Mouse (Mus musculus) MEL (cell line): ENCODE results near the gene D6Ertd527e. TPM values are rescaled to one million over a fixed set of nuclear protein-coding genes. Genes with fewer than 3 reads are reported as not detected.

Experiments
- DNase-seq: peaks from one replicate; pipeline ENCODE4 v3.0.0; 2011; ENCODE audit warnings: low read depth, low spot score
- H3K27ac ChIP-seq: 2 replicates; pipeline ENCODE4 v1.5.1; 2012; ENCODE audit warnings: low read depth, mild to moderate bottlenecking, control low read depth, low read length, moderate library complexity; ENCODE audit not compliant: control insufficient read depth
- H3K27me3 ChIP-seq, 2 experiments: fragments of 150-350 bp in 1 of 2; sonication (generic) in 1 of 2; 2 replicates each; pipeline ENCODE4 v1.6.1; 2012; ENCODE audit warnings: low read length in 2 of 2, mild to moderate bottlenecking in 2 of 2, improper control_type of control experiment in 1 of 2, moderate library complexity in 1 of 2; ENCODE audit not compliant: insufficient read depth in 2 of 2, control insufficient read depth in 1 of 2
- H3K36me3 ChIP-seq, 2 experiments: 2 replicates each; pipeline ENCODE4 v1.6.1; 2012 to 2014; ENCODE audit warnings: low read length in 2 of 2, improper control_type of control experiment in 1 of 2, inconsistent platforms in 1 of 2, mild to moderate bottlenecking in 1 of 2; ENCODE audit not compliant: insufficient read depth in 2 of 2, control insufficient read depth in 1 of 2
- H3K4me1 ChIP-seq, 2 experiments: fragments of 150-350 bp in 1 of 2; sonication (generic) in 1 of 2; 2 replicates each; pipeline ENCODE4 v1.6.1; 2012; ENCODE audit warnings: low read length in 2 of 2, improper control_type of control experiment in 1 of 2, mild to moderate bottlenecking in 1 of 2; ENCODE audit not compliant: insufficient read depth in 2 of 2, control insufficient read depth in 1 of 2
- H3K4me3 ChIP-seq, 2 experiments: fragments of 150-350 bp in 1 of 2; sonication (generic) in 1 of 2; 2 replicates each; pipeline ENCODE4 v1.5.1; 2012; ENCODE audit warnings: low read depth in 2 of 2, low read length in 2 of 2, mild to moderate bottlenecking in 2 of 2, moderate library complexity in 2 of 2, control low read depth in 1 of 2, improper control_type of control experiment in 1 of 2; ENCODE audit not compliant: control insufficient read depth in 1 of 2, insufficient read depth in 1 of 2
- H3K79me2 ChIP-seq: 2 replicates; pipeline ENCODE4 v1.6.1; 2012; ENCODE audit warnings: mild to moderate bottlenecking, low read length, moderate library complexity; ENCODE audit not compliant: control insufficient read depth, poor library complexity, insufficient read depth
- H3K9ac ChIP-seq: 2 replicates; pipeline ENCODE4 v1.6.1; 2012; ENCODE audit warnings: low read depth, mild to moderate bottlenecking, control low read depth, low read length, moderate library complexity; ENCODE audit not compliant: control insufficient read depth, poor library complexity, severe bottlenecking
- H3K9me3 ChIP-seq: fragments of 150-350 bp; sonication (generic); replicated peaks from 2 replicates; pipeline ENCODE4 v1.6.1; 2012; ENCODE audit warnings: mild to moderate bottlenecking, low read length, improper control_type of control experiment, moderate library complexity; ENCODE audit not compliant: insufficient read depth
- BHLHE40 ChIP-seq: IDR thresholded peaks from 2 replicates; pipeline ENCODE4 v1.6.1; 2012; ENCODE audit warnings: low read depth, mild to moderate bottlenecking, inconsistent platforms, low read length, improper control_type of control experiment, borderline replicate concordance
- E2F4 ChIP-seq: IDR thresholded peaks from 2 replicates; pipeline ENCODE4 v1.6.1; 2011; ENCODE audit warnings: low read depth, low read length, improper control_type of control experiment, borderline replicate concordance
- ELF1 ChIP-seq: IDR thresholded peaks from 2 replicates; pipeline ENCODE4 v1.6.1; 2014; ENCODE audit warnings: low read depth, mild to moderate bottlenecking, inconsistent platforms, low read length, improper control_type of control experiment, moderate library complexity
- EP300 ChIP-seq, 2 experiments: IDR thresholded peaks; 2 replicates each; pipeline ENCODE4 v1.6.1; 2011; ENCODE audit warnings: improper control_type of control experiment in 2 of 2, low read length in 2 of 2, low read depth in 1 of 2, mild to moderate bottlenecking in 1 of 2
- ETS1 ChIP-seq: IDR thresholded peaks from 2 replicates; pipeline ENCODE4 v1.6.1; 2012; ENCODE audit warnings: low read depth, mild to moderate bottlenecking, inconsistent platforms, low read length, improper control_type of control experiment, moderate library complexity
- GABPA ChIP-seq: IDR thresholded peaks from 2 replicates; pipeline ENCODE4 v1.6.1; 2012; ENCODE audit warnings: low read depth, mild to moderate bottlenecking, inconsistent platforms, low read length, improper control_type of control experiment, moderate library complexity
- GATA1 ChIP-seq: IDR thresholded peaks from 2 replicates; pipeline ENCODE4 v1.6.1; 2011; ENCODE audit warnings: low read depth, low read length, improper control_type of control experiment
- HCFC1 ChIP-seq: IDR thresholded peaks from 2 replicates; pipeline ENCODE4 v1.6.1; 2012; ENCODE audit warnings: low read depth, mild to moderate bottlenecking, inconsistent platforms, low read length, improper control_type of control experiment, moderate library complexity
- KAT2A ChIP-seq: conservative IDR thresholded peaks from 2 replicates; pipeline ENCODE4 v1.6.1; 2012; ENCODE audit warnings: low read depth, low read length, improper control_type of control experiment, inconsistent platforms
- MAFK ChIP-seq: IDR thresholded peaks from 2 replicates; pipeline ENCODE4 v1.6.1; 2011; ENCODE audit warnings: low read depth, mild to moderate bottlenecking, low read length, improper control_type of control experiment, borderline replicate concordance
- MAX ChIP-seq: IDR thresholded peaks from 2 replicates; pipeline ENCODE4 v1.6.1; 2011; ENCODE audit warnings: low read length, improper control_type of control experiment
- MAZ ChIP-seq: IDR thresholded peaks from 2 replicates; pipeline ENCODE4 v1.6.1; 2012; ENCODE audit warnings: low read depth, mild to moderate bottlenecking, inconsistent platforms, low read length, improper control_type of control experiment
- MEF2A ChIP-seq: IDR thresholded peaks from 2 replicates; pipeline ENCODE4 v1.6.1; 2014; ENCODE audit warnings: low read depth, mild to moderate bottlenecking, inconsistent platforms, low read length, improper control_type of control experiment; ENCODE audit not compliant: poor library complexity, insufficient replicate concordance, severe bottlenecking; ENCODE audit errors: extremely low read depth
- POLR2A ChIP-seq, 2 experiments: IDR thresholded peaks; 2 replicates each; pipeline ENCODE4 v1.6.1; 2011 to 2012; ENCODE audit warnings: low read length in 2 of 2, mild to moderate bottlenecking in 2 of 2, control low read depth in 1 of 2, improper control_type of control experiment in 1 of 2, low read depth in 1 of 2, moderate library complexity in 1 of 2; ENCODE audit not compliant: control insufficient read depth in 1 of 2, insufficient read depth in 1 of 2, poor library complexity in 1 of 2
- POLR2AphosphoS2 ChIP-seq: IDR thresholded peaks from 2 replicates; pipeline ENCODE4 v1.6.1; 2011; ENCODE audit warnings: low read length, improper control_type of control experiment
- POLR2AphosphoS5 ChIP-seq: IDR thresholded peaks from 2 replicates; pipeline ENCODE4 v1.6.1; 2012; ENCODE audit warnings: low read depth, borderline replicate concordance, mild to moderate bottlenecking, inconsistent platforms, low read length, moderate library complexity, mixed read lengths
- SIN3A ChIP-seq: IDR thresholded peaks from 2 replicates; pipeline ENCODE4 v1.6.1; 2012; ENCODE audit warnings: low read length, improper control_type of control experiment, inconsistent platforms
- SMC3 ChIP-seq: IDR thresholded peaks from 2 replicates; pipeline ENCODE4 v1.6.1; 2011; ENCODE audit warnings: low read depth, low read length, improper control_type of control experiment
- TAL1 ChIP-seq: IDR thresholded peaks from 2 replicates; pipeline ENCODE4 v1.6.1; 2012; ENCODE audit warnings: mild to moderate bottlenecking, inconsistent platforms, low read length, moderate library complexity, mixed read lengths
- TBP ChIP-seq: IDR thresholded peaks from 2 replicates; pipeline ENCODE4 v1.8.0; 2011; ENCODE audit warnings: low read depth, low read length, improper control_type of control experiment
- USF2 ChIP-seq, 2 experiments: IDR thresholded peaks; 2 replicates each; pipeline ENCODE4 v1.6.1; 2011 to 2012; ENCODE audit warnings: improper control_type of control experiment in 2 of 2, low read length in 2 of 2, borderline replicate concordance in 1 of 2, inconsistent platforms in 1 of 2, low read depth in 1 of 2, mild to moderate bottlenecking in 1 of 2; ENCODE audit not compliant: insufficient read depth in 1 of 2
- ZC3H11A ChIP-seq: IDR thresholded peaks from 2 replicates; pipeline ENCODE4 v1.6.1; 2012; ENCODE audit warnings: low read depth, mild to moderate bottlenecking, inconsistent platforms, low read length, improper control_type of control experiment
- ZMIZ1 ChIP-seq: IDR thresholded peaks from 2 replicates; pipeline ENCODE4 v1.6.1; 2012; ENCODE audit warnings: low read depth, mild to moderate bottlenecking, inconsistent platforms, low read length, improper control_type of control experiment, moderate library complexity
- polyA plus RNA-seq, 2 experiments: library from polyadenylated mRNA; stranded (reverse) in 1 of 2; unstranded in 1 of 2; fragments of >175 nt in 1 of 2; fragments of >200 nt in 1 of 2; gene quantifications; 2 replicates each; pipeline versions ENCODE4 v1.2.1 to v1.2.4; 2012; ENCODE audit warnings: low replicate concordance in 2 of 2, low read depth in 1 of 2; ENCODE audit not compliant: insufficient read length in 2 of 2, insufficient read depth in 1 of 2, missing spikeins in 1 of 2
- total RNA-seq: library from RNA; depleted of rRNA; stranded (reverse); fragments of 300-350 nt; gene quantifications from 2 replicates; pipeline ENCODE4 v1.2.3, GENCODE M21; 2012

Gene D6Ertd527e
- total and polyA plus RNA-seq, 3 experiments = 0.06 TPM; not detected in 2

DNA sequence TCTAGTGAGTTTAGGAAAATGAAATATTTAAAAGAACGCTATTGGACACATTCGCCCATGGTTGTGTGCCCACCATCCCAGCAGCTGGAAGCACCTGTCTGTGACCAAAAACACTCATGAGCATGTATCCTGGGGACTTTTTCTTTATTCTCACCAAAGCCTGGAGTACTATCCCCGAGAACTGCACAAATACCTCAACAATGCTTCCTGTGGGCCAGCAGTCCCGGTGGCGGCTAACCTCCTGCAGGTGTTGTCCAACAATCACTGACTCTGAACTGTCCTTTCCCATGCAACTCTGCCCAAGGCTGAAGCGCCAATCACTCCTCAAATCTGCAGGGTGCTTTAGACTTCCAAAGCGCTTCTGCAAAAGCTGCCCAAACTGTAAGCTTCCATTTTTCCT lies 12.1 kb downstream of the D6Ertd527e start:
- H3K4me3 ChIP-seq = no peak overlapping the region
- H3K9ac ChIP-seq = no peak overlapping the region
- no peak overlapping the region for H3K27ac ChIP-seq
- TF ChIP-seq ZC3H11A (no peak), KAT2A (no peak), SMC3 (no peak), TAL1 (no peak), POLR2AphosphoS5 (no peak), MAX (no peak), HCFC1 (no peak), GATA1 (no peak), GABPA (no peak), ELF1 (no peak), ZMIZ1 (no peak), BHLHE40 (no peak), MEF2A (no peak)
- no peaks in the 10 kb centered on the region for H3K36me3 ChIP-seq
- H3K27me3 ChIP-seq = peaks cover 21 to 27% of the 10 kb centered on the region in 2 experiments
- H3K4me1 ChIP-seq = no peaks in the 10 kb centered on the region
- no peaks in the 10 kb centered on the region for H3K9me3 ChIP-seq
- no peaks in the 10 kb centered on the region for H3K79me2 ChIP-seq
- no peak for DNase-seq

DNA sequence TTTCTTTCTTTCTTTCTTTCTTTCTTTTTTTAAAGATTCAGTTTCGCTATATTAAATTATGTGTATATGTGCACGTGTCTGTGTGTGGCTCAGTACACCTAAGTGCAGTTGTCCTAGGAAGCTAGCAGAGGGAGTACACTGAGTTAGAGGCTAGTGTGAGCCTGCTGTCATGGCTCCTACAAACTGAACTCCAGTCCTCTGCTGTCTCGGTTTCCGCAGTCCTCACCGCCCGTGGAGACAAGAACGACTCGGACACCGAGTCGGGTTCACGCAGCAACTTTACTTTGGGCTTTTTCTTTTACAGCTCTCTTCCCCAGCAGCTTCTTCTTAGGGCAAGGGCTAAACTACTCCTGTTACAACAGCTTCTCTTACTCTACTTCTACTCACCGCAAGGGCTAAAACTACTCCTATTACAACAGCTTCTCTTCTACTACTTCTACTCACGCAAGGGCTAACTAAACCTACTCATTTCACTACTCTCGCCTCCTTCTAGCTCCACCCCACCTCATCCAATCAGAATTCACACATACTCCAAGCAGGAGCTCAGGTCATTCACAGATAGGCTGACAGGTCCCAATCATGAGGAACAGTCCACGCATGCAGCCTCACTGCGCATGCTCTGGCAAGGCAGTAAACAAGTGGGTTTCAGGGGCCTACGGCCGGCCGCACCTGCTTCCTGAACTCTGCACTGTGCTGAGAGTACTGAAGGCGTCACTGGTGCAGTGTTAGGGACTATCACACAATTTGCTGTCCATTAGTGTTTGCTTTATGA lies 14.7 kb downstream of the D6Ertd527e start:
- H3K79me2 ChIP-seq = no peaks in the 10 kb centered on the region
- TF ChIP-seq ETS1 (no peak), TBP (no peak), MAZ (no peak), EP300 (IDR thresholded peaks at IDR 0.05; ENCODE audit: low read depth in 1 of 2, low read length in 2 of 2) (no peak), POLR2AphosphoS2 (no peak), ZMIZ1 (no peak), E2F4 (no peak), MAFK (no peak), USF2 (IDR thresholded peaks at IDR 0.05; ENCODE audit: borderline replicate concordance in 1 of 2, insufficient read depth in 1 of 2, low read depth in 1 of 2, low read length in 2 of 2) (no peak), SIN3A (no peak), POLR2A (IDR thresholded peaks at IDR 0.05; ENCODE audit: control insufficient read depth in 1 of 2, insufficient read depth in 1 of 2, low read depth in 1 of 2, low read length in 2 of 2, poor library complexity in 1 of 2) (no peak), GATA1 (no peak), GABPA (no peak), MEF2A (no peak)
- H3K4me3 ChIP-seq = no peak overlapping the region
- H3K9me3 ChIP-seq = no peaks in the 10 kb centered on the region
- no peak for DNase-seq
- H3K27me3 ChIP-seq = peaks cover 10 to 21% of the 10 kb centered on the region in 2 experiments
- H3K27ac ChIP-seq = no peak overlapping the region
- no peaks in the 10 kb centered on the region for H3K4me1 ChIP-seq
- no peak overlapping the region for H3K9ac ChIP-seq
- no peaks in the 10 kb centered on the region for H3K36me3 ChIP-seq
